Mouse (Mus musculus) CH12F3 (cell line): ENCODE data around the gene Pmch.

Source experiments
- in situ Hi-C: fragments of 300-500 bp; cut with MboI; formaldehyde crosslinking; loops from 2 replicates; pipeline ENCODE4 v1.14.3; 2020; ENCODE audit warnings: low sequenced_read_pairs

Pmch gene

DNA sequence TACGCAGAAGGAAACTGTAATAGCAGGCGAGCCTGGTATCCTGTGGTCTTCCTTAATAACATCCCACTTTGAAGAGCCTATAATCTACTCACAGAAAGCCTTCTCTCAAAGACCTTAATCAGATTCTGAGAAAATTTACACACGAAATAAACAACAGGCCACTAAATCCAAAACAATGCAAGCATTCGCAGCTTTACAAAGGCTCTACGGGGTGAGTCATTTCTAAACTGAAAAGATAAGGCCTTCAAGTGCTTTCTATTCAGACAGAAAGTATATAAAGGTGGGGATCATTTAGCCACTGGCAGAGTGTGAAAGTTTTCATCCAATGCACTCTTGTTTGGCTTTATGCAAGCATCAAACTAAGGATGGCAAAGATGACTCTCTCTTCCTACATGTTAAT, at the start of gene Pmch:
Gene Pmch, plus strand, starts transcription at position 301 of the 400 bp plus-strand sequence.
- in situ Hi-C loops = no loop called here

DNA sequence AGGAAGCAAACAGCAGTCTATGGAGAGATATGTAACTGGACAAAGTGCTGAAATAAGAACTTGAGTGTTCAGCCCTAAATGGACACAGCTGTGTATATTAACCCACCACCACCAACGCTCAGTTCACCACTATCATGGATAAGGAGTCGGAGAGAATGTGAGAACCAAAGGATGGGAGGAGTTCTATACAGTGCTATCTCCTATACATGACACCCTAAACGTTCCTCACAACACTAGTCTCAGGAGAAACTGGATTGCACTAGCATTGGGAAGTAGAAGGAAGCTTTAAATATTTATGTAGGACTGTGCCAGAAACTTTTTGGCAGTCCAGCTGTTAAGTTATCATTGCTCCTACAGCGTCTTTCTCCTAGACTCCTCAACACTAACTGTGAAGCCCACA, 46.6 kb upstream of the Pmch start:
- in situ Hi-C loops = no loop called here

DNA sequence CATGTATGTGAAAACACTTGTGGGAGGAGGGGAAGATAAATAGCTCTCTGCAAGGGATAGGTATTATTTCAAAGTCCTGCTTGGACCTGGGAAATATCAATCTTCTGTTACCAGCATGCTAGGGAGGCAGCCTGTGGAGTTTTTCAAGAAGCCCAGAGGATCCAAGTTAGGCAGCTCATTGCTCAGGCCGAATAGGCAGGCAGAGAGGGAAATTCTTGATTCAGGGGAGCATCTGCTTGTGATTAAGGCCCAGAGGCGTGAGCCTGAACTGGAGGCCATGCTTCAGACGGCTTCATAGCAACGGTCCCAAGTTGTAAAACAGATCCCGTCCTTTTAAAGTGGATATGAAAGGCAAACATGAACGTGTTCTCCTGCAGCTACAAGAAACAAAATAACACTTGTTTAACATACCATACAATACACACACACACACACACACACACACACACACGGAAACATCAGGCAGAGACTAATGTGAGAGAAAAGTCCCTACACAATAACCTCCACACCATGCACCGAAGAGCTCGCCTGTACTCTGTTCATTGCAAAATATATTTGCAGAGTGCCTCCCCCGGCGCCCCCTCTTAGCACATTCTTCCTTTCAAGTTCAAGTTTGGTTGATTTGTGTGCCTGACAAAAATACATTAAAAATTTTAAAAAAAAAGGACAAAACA, 44.6 kb upstream of the Pmch start:
- in situ Hi-C loops = no loop called here

DNA sequence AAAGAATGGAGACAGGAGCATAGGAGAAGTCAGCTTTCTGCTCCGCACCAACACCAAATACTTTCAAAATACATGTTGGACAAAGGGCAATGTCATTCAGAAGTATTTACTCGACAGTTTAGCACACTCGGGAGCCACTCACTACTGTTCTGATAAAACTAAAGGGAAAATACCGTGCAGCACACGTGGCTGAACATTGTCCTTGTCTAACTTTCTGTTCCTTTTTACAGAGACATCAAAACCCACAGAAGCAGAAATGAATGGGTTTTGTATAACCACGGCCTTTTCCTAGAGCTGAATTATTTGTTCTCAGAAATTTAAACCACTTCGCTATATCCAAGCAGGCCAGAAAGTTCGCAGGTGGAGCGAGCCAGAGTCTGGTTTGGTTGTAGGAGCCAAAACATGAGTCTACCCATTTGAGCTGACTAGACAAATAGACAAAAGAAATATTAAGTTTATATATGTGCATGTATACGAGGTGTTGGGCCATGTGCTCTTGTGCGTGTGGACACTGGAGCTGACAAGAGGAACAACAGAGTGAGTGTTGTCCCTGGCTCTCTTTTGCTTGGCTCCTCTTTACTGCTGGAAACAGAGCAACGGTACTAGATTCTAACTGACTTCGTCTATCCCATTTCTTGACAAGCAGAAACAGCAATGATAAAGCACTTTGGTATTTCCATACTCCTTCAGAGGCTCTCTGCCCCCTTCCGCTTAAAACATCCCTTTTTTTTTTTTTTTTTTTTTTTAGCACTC, 36.5 kb upstream of the Pmch start:
- in situ Hi-C loops = no loop called here

DNA sequence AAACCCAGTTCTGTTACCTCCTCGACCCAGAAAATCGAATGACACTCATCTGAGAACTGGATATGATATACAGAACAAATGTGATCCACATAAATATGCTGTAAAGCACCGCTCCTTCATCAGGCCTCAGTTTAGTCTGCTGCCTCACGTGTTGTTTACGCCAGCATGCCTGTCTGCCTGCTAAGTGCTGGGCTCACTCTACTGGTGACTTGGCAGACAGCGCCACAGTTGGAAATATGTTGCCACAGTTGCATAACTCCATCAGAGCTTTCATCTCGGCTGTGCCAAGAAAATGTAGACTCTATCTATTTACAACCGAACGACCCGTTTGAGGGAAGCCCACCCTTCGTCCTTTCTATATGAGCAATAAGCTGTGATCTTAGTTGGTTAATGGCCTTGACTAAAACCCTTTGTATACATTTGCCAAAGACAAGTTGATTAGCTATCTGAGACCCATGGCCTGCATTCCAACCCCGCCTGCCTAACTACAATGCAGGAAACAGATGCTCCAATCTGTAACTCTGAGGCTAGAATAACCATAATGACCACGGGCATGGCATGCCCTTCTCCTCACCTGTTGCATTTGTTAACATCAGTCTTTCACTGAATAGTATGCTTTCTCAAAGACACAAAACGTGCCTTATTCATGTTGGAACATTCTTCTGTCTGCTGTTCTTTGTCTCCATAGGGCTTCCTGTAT, 33.8 kb upstream of the Pmch start:
- in situ Hi-C loops = no loop called here

DNA sequence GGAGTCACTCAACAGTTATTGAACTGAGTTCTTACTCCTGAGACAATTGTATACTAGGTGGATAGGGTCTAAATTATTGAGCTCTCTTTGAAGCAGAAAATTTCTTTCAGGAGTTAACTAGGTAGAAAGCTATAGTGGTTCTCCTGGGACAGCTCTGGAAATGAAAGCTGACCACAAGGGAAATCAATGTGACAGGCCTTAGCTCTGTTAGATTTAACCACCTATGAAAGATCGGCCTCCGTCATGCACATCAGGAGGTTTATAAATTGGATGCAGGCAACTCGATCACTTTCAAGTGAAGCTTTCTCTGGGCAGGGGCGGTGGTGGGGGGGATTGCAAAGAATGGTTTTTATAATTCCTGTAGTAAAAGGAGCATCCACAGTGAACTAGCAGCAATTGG, 27.4 kb upstream of the Pmch start:
- in situ Hi-C loops = no loop called here

DNA sequence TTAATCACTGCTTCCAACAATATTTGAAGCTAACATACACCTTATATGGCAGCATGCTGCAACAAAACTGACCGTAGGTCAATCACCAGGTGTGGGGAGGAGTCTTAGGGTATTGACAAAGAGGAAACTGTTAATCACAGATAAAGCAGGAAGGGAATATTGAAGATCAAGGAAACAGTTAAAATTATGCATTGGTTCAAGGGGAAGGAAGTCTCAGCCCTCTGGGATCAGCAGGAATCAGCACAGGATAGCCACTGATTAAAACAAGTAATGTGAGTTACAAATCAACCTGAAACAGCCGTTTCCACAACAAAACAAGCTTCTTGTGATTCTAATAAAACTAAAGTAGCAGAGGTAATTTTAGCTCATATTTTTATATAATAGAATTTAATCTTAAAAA, 26.0 kb upstream of the Pmch start:
- in situ Hi-C loops = no loop called here

DNA sequence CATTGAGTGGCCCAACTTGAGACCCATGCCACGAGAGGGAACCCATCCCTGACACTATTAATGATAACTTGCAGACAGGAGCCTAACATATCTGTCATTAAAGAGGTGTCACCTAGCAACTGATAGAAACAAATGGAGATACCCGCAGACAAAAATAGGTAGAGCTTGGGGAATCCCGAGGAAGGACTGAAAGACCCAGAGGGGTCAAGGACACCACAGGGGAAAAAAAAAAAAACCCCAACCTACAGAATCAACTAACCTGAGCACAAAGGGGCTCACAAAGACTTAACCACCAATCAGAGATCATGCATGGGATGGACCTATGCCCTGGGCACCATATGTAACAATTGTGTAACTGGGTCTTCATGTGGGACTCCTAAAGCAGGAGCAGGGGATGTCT, 23.5 kb upstream of the Pmch start:
- in situ Hi-C loops = no loop called here

DNA sequence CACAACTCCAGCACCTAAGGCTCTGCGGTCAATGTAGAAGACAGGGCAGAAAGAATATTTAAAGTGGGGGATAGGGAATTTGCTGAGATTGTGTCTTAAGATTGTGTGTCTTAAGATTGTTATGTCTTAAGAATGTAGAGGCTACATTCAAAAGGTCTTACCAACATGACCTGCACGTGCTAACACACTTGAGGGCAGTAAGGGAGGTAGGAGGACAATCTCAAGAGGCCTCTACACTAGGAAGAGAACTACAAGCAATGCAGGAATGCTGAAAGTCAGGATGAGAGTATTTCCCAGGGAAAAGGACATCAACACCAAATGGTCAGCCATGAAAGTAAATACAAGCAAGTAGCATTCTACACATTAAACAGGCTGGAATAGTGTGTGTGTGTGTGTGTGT, 15.3 kb downstream of the Pmch start:
- in situ Hi-C loops = no loop called here

DNA sequence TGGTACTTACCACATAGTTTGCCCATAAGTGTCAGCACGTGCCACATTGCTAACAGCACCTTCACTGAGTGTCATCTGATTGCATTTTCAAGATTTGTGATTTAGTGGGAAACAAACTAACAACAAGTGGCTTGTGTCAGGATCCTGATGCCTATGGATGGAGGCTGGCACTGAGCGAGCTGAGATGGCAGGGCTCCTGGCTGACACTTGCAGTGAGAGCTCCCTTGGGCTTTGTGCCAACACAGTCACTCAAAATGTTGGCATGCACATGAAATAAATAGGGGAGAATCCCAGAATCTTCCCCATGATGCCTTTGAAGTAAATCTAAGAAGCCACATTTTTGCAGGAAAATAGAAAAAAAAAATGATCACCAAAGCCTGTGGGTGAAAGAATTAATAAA, 22.4 kb downstream of the Pmch start:
- in situ Hi-C loops = no loop called here

DNA sequence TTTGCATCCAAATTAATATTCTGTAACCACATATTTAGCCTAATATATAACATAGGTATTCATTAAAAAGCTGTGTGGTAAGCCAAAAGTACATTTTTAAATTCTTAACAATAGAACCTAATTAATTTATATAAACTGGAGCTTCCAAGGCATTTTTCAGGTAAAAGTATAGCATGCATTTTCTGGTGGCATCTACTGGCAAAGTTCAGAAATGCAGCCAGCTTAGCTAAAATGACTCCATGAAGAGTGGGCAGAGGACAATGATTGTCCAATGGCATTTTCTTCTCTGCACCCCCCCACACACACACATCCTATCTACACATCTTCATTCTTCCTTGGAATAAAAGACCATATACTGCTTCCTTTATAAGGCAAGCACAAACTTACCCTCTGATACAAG, 28.8 kb downstream of the Pmch start:
- in situ Hi-C loops = no loop called here

DNA sequence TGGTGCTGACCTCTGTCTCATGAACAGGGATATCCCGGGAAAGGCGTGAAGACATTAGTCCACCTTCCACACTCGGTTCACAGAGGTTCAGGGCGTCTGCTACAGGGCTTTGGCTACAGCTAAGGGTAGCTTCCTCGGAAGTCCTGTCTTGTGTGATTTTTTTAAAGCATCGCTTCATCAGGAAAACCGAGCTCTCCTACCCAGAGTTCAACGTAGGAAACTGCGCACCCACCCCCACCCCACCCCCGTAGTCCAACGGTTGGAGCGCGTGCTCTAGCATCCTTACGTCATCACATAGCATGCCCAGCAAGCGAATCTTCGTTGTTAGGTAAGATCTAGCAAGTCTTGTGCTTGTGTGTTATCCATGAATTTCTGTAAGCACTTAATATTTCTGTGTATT, 44.8 kb downstream of the Pmch start:
- in situ Hi-C loops = no loop called here
